Mouse (Mus musculus) intestine, embryonic 14.5 days (tissue): Measurements from ENCODE around the gene Rce1. TPM values are rescaled to one million over a fixed set of nuclear protein-coding genes. Genes with fewer than 3 reads are reported as not detected.
"Not testable (repeated sequence)": the region's sequence is repeated elsewhere in the genome, so short reads cannot be mapped to it uniquely, and the experiment has no call there.

ENCODE experiments used
- ATAC-seq: fragments of 200-750 bp; cut with Nextera tagmentation; replicated peaks from 2 replicates; pipeline ENCODE4 v1.8.0; 2017; ENCODE audit warnings: low read depth, moderate number of reproducible peaks, moderate TSS enrichment, moderate library complexity; ENCODE audit not compliant: low FRiP score, low TSS enrichment
- DNase-seq: peaks from one replicate; pipeline ENCODE4 v3.0.0-alpha.2; 2018; ENCODE audit warnings: low spot score
- H3K27ac ChIP-seq: fragments of 300-500 bp; sonication (generic); 2 replicates; pipeline ENCODE4 v1.5.1; 2014; ENCODE audit warnings: low read depth, mild to moderate bottlenecking, control low read depth
- H3K27me3 ChIP-seq: fragments of 300-500 bp; sonication (generic); replicated peaks from 2 replicates; pipeline ENCODE4 v1.6.1; 2014; ENCODE audit warnings: low read length, control low read depth; ENCODE audit not compliant: control insufficient read depth, insufficient read depth
- H3K36me3 ChIP-seq: fragments of 300-500 bp; sonication (generic); 2 replicates; pipeline ENCODE4 v1.6.1; 2014; ENCODE audit warnings: low read length, control low read depth; ENCODE audit not compliant: control insufficient read depth, insufficient read depth
- H3K4me1 ChIP-seq: fragments of 300-500 bp; sonication (generic); replicated peaks from 2 replicates; pipeline ENCODE4 v1.6.1; 2014; ENCODE audit warnings: low read length, control low read depth, mixed read lengths; ENCODE audit not compliant: control insufficient read depth, insufficient read depth
- H3K4me2 ChIP-seq: fragments of 300-500 bp; sonication (generic); 2 replicates; pipeline ENCODE4 v1.6.1; 2014; ENCODE audit warnings: low read length
- H3K4me3 ChIP-seq: fragments of 300-500 bp; sonication (generic); 2 replicates; pipeline ENCODE4 v1.5.1; 2014; ENCODE audit warnings: low read depth, low read length, control low read depth, mixed read lengths
- H3K9ac ChIP-seq: fragments of 300-500 bp; sonication (generic); 2 replicates; pipeline ENCODE4 v1.6.1; 2014; ENCODE audit warnings: mild to moderate bottlenecking, low read length
- H3K9me3 ChIP-seq: fragments of 300-500 bp; sonication (generic); 2 replicates; pipeline ENCODE4 v1.6.1; 2016; ENCODE audit warnings: low read length, control low read depth; ENCODE audit not compliant: control insufficient read depth
- WGBS: fragments of 180-500 bp; shearing (Covaris S2); extraction: QIAGEN DNeasy Blood & Tissue Kit; methylation state at CpG from one replicate; pipeline ENCODE4 v1.1.7; 2014; 5-methylcytosine and 5-hydroxymethylcytosine counted together
- microRNA-seq: library from miRNA; unstranded; fragments of <30 nt; microRNA quantifications from one replicate; pipeline ENCODE4, GENCODE M21; 2016
- polyA plus RNA-seq: library from polyadenylated mRNA; unstranded; fragments of >200 nt; fragmentation: Nextera tagmentation; extraction: Ambion mirVana; gene quantifications from 2 replicates; pipeline ENCODE4 v1.2.1, GENCODE M21; 2014

Rce1 gene
- polyA plus RNA-seq, 1 experiment from 2014 or later = 75.3 TPM

DNA sequence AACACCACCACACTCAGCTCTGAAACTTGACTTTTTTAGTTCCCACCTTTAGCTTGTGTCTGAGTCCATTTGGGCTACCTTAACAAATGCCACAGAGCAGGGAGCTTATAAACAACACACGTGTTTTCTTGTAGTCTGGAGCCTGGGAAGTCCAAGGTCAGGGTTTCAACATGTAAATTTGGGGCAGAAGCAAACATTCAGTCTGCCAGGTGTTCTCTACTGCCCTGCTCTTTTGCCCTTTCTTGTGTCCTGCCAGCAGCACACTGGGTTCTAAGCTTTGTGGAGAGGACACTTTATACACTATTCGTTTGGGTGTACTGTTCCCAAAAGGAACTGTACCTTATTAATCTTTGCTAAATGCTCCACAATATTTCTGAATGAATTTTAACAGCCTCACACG lies 37.0 kb downstream of the Rce1 start:
- no peaks in the 10 kb centered on the region for H3K27me3 ChIP-seq
- no peak overlapping the region for H3K27ac ChIP-seq
- H3K9ac ChIP-seq = no peak overlapping the region
- no peak overlapping the region for H3K4me2 ChIP-seq
- H3K9me3 ChIP-seq = no peaks in the 10 kb centered on the region
- no peak overlapping the region for H3K4me3 ChIP-seq
- no peaks in the 10 kb centered on the region for H3K36me3 ChIP-seq
- H3K4me1 ChIP-seq = no peaks in the 10 kb centered on the region
- ATAC-seq = no peak
- WGBS = 67% methylated on average over 3 of the region's 3 CpGs
- no peak for DNase-seq

DNA sequence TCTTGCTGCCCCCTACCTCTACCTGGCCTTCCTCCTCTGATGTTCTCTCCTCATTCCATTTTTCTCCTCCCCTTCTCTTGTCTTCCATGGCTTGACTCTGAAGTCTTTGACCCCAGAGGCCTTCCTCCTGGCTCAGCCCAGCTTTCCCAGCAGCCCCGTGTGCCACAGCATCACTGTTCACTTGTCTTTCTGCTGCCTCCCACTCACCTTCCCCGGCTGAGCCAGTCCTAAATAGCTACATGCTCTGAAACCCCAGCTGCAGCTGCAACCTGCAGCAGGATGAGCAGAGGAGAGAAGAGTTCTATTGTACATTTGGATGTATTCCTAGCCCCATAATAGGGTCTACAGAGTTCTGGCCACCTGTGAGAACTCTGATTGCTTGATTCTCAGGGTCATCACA lies 38.0 kb downstream of the Rce1 start:
- no peaks in the 10 kb centered on the region for H3K27me3 ChIP-seq
- H3K4me1 ChIP-seq = no peaks in the 10 kb centered on the region
- no peak overlapping the region for H3K4me2 ChIP-seq
- DNase-seq = no peak
- no peaks in the 10 kb centered on the region for H3K9me3 ChIP-seq
- no peaks in the 10 kb centered on the region for H3K36me3 ChIP-seq
- WGBS = 73% methylated on average over 2 of the region's 2 CpGs
- no peak overlapping the region for H3K27ac ChIP-seq
- H3K9ac ChIP-seq = no peak overlapping the region
- ATAC-seq = no peak
- H3K4me3 ChIP-seq = no peak overlapping the region

DNA sequence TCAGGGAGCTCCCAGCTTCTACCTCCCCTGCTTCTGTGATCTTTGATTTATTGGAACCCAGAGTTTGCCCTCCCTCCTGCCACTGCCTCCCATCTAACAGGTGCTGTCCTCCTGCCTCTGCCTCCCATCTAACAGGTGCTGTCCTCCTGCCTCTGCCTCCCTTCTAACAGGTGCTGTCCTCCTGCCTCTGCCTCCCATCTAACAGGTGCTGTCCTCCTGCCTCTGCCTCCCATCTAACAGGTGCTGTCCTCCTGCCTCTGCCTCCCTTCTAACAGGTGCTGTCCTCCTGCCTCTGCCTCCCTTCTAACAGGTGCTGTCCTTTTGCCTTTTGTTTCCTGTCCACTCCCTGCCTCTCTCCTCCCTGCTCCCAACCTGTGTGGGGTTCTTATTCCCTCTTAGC lies 38.7 kb downstream of the Rce1 start:
- not testable (repeated sequence) for H3K4me1 ChIP-seq, ATAC-seq, DNase-seq, H3K36me3 ChIP-seq, H3K9ac ChIP-seq, H3K4me2 ChIP-seq, H3K9me3 ChIP-seq, H3K27me3 ChIP-seq, H3K27ac ChIP-seq, H3K4me3 ChIP-seq

GRCm38 (mm10) chr19:4583856-4584255 lies 41.6 kb downstream of the Rce1 start:
- Histone ChIP-seq H3K27ac (no peak overlapping the region), H3K4me3 (no peak overlapping the region), H3K27me3 (no peaks in the 10 kb centered on the region), H3K9me3 (no peaks in the 10 kb centered on the region), H3K4me2 (no peak overlapping the region), H3K4me1 (no peaks in the 10 kb centered on the region), H3K36me3 (no peaks in the 10 kb centered on the region), H3K9ac (no peak overlapping the region)
- 64% methylated on average over 2 of the region's 2 CpGs for WGBS
- no peak for DNase-seq
- ATAC-seq = no peak

GRCm38 (mm10) chr19:4579296-4579695 lies 46.1 kb downstream of the Rce1 start:
- no peaks in the 10 kb centered on the region for H3K9me3 ChIP-seq
- no peak for DNase-seq
- WGBS = 54% methylated on average over 5 of the region's 5 CpGs
- no peak overlapping the region for H3K4me3 ChIP-seq
- no peak for ATAC-seq
- H3K4me1 ChIP-seq = no peaks in the 10 kb centered on the region
- H3K36me3 ChIP-seq = no peaks in the 10 kb centered on the region
- H3K9ac ChIP-seq = no peak overlapping the region
- no peaks in the 10 kb centered on the region for H3K27me3 ChIP-seq
- no peak overlapping the region for H3K27ac ChIP-seq
- no peak overlapping the region for H3K4me2 ChIP-seq

DNA sequence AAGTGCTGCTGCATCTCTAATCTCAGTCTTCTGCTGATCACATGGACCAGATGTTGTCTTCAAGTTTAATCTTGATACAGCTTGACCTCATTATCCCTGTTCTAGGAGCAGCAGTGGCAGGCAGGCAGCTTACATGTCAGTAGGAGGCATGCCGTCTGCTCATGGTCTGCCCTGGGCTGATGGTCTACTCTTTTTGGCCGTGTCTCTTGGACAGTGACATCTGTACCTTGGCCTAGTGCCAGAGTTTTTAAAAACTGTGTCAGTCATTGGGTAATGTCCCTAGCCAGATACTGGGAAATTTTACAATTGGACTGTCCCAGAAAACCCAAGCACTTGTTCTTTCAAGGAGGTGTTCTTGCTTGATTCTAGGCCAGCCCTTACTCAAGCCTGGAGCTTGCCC lies 46.6 kb downstream of the Rce1 start:
- no peak for ATAC-seq
- WGBS = 56% methylated on average over 2 of the region's 2 CpGs
- Histone ChIP-seq H3K4me2 (no peak overlapping the region), H3K4me1 (no peaks in the 10 kb centered on the region), H3K27me3 (no peaks in the 10 kb centered on the region), H3K9me3 (no peaks in the 10 kb centered on the region), H3K36me3 (no peaks in the 10 kb centered on the region), H3K27ac (no peak overlapping the region), H3K4me3 (no peak overlapping the region), H3K9ac (no peak overlapping the region)
- DNase-seq = no peak

DNA sequence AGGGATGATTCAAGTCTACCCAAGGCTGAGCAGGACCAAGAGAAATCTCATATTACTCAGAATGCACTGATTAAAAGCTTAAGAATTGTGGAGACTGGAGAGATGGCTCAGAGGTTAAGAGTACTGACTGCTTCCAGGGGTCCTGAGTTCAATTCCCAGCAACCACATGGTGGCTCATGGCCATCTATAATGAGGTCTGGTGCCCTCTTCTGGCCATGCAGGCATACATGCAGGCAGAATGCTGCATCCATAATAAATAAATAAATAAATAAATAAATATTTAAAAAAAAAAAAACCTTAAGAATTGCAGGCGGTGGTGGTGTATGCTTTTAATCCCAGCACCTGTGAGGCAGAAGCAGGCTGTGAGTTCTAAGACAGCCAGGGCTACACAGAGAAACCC lies 52.2 kb downstream of the Rce1 start:
- H3K9me3 ChIP-seq = no peaks in the 10 kb centered on the region

More for the DNA sequence above, 52.2 kb downstream of the Rce1 start:
- Histone ChIP-seq H3K36me3 (no peaks in the 10 kb centered on the region), H3K27ac (no peak overlapping the region), H3K4me3 (no peak overlapping the region), H3K4me2 (no peak overlapping the region), H3K4me1 (no peaks in the 10 kb centered on the region), H3K9ac (no peak overlapping the region), H3K27me3 (no peaks in the 10 kb centered on the region)
- 84% methylated on average over 1 of the region's 1 CpGs for WGBS
- no peak for DNase-seq
- ATAC-seq = no peak

Small RNA genes within 50 kb of the gene (microRNA-seq; reads per million reads assigned to microRNA genes)
- gene Mir6986 = not detected

Other genes with a start within 250 kb of the Rce1 start
- gene Kdm2a, start 227.4 kb downstream of the Rce1 start, polyA plus RNA-seq = 51.7 and 56.7 TPM in 2 replicates
- gene Rhod, start 186.2 kb downstream of the Rce1 start, polyA plus RNA-seq = 22.1 and 30.9 TPM in 2 replicates
- 0.27 and 0.47 TPM in 2 replicates for gene Syt12, start 148.2 kb downstream of the Rce1 start, polyA plus RNA-seq
- not detected in 2 replicates for gene 2010003K11Rik, start 127.1 kb downstream of the Rce1 start, polyA plus RNA-seq
- 8.5 and 9.7 TPM in 2 replicates for gene Pcx, start 115.2 kb downstream of the Rce1 start, polyA plus RNA-seq
- 8.6 and 9.3 TPM in 2 replicates for gene Lrfn4, start 10.0 kb downstream of the Rce1 start, polyA plus RNA-seq
- gene Gm960, start 73.0 kb upstream of the Rce1 start, polyA plus RNA-seq = 3.2 and 3.8 TPM in 2 replicates
- 2.1 and 2.4 TPM in 2 replicates for gene Sptbn2, start 85.5 kb upstream of the Rce1 start, polyA plus RNA-seq
- gene Rbm4b, start 130.9 kb upstream of the Rce1 start, polyA plus RNA-seq = 55.0 and 62.4 TPM in 2 replicates
- 59.8 and 69.8 TPM in 2 replicates for gene Rbm4, start 168.3 kb upstream of the Rce1 start, polyA plus RNA-seq
- 25.7 and 29.0 TPM in 2 replicates for gene Gm21992, start 186.0 kb upstream of the Rce1 start, polyA plus RNA-seq
- 77.1 and 82.3 TPM in 2 replicates for gene Rbm14, start 186.0 kb upstream of the Rce1 start, polyA plus RNA-seq
- 48.8 and 49.3 TPM in 2 replicates for gene Ccs, start 213.7 kb upstream of the Rce1 start, polyA plus RNA-seq
- gene Ccdc87, start 213.7 kb upstream of the Rce1 start, polyA plus RNA-seq = 0.17 TPM in 1 of 2 replicates, not detected in the other
- 24.0 and 24.9 TPM in 2 replicates for gene Ctsf, start 229.5 kb upstream of the Rce1 start, polyA plus RNA-seq